Mouse (Mus musculus) MEL (cell line): ENCODE data around the gene Olfr1425.
"Not testable (repeated sequence)": the region's sequence is repeated elsewhere in the genome, so short reads cannot be mapped to it uniquely, and the experiment has no call there.

ENCODE experiments used
- CTCF ChIP-seq, 3 experiments: IDR thresholded peaks in 2 of 3; conservative IDR thresholded peaks in 1 of 3; 2 replicates each; pipeline ENCODE4 v1.5.1; 2011 to 2012; ENCODE audit warnings: low read length in 3 of 3, low read depth in 2 of 3, mild to moderate bottlenecking in 2 of 3, improper control_type of control experiment in 1 of 3, inconsistent platforms in 1 of 3, mixed read lengths in 1 of 3, moderate library complexity in 1 of 3; ENCODE audit not compliant: control insufficient read depth in 1 of 3, insufficient read depth in 1 of 3, poor library complexity in 1 of 3, severe bottlenecking in 1 of 3
- NELFE ChIP-seq: IDR thresholded peaks from 2 replicates; pipeline ENCODE4 v1.6.1; 2011; ENCODE audit warnings: low read depth, low read length, improper control_type of control experiment
- POLR2A ChIP-seq, 2 experiments: IDR thresholded peaks; 2 replicates each; pipeline ENCODE4 v1.6.1; 2011 to 2012; ENCODE audit warnings: low read length in 2 of 2, mild to moderate bottlenecking in 2 of 2, control low read depth in 1 of 2, improper control_type of control experiment in 1 of 2, low read depth in 1 of 2, moderate library complexity in 1 of 2; ENCODE audit not compliant: control insufficient read depth in 1 of 2, insufficient read depth in 1 of 2, poor library complexity in 1 of 2
- POLR2AphosphoS5 ChIP-seq: IDR thresholded peaks from 2 replicates; pipeline ENCODE4 v1.6.1; 2012; ENCODE audit warnings: low read depth, borderline replicate concordance, mild to moderate bottlenecking, inconsistent platforms, low read length, moderate library complexity, mixed read lengths
- SMC3 ChIP-seq: IDR thresholded peaks from 2 replicates; pipeline ENCODE4 v1.6.1; 2011; ENCODE audit warnings: low read depth, low read length, improper control_type of control experiment
- TAL1 ChIP-seq: IDR thresholded peaks from 2 replicates; pipeline ENCODE4 v1.6.1; 2012; ENCODE audit warnings: mild to moderate bottlenecking, inconsistent platforms, low read length, moderate library complexity, mixed read lengths

DNA sequence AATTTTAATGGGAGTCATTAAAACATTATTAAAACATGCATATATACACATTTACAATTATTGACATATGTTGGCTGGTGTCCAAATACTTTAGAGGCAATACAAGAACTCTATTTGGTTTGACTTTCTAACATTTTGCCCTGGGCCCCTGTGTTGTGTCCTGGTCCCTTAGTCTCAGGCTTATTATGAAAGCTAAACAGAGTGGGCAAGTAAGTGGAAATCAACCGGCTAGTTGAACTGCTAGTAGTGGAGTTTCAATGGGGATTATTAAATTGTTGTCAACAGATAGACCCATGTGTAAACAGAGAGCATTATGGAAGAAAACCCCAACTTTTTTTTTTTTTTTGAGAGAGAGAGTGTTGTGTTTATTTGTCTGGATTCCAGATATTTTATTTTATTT is 14.9 kb downstream of the Olfr1425 start, which contains the start of gene Olfr1424:
- not testable (repeated sequence) for TF ChIP-seq CTCF (IDR thresholded peaks at IDR 0.05 in 2 of 3, conservative IDR thresholded peaks at IDR 0.05 in 1 of 3; ENCODE audit: control insufficient read depth in 1 of 3, insufficient read depth in 1 of 3, low read depth in 2 of 3, low read length in 3 of 3, poor library complexity in 1 of 3, severe bottlenecking in 1 of 3); SMC3; POLR2AphosphoS5; POLR2A (IDR thresholded peaks at IDR 0.05; ENCODE audit: control insufficient read depth in 1 of 2, insufficient read depth in 1 of 2, low read depth in 1 of 2, low read length in 2 of 2, poor library complexity in 1 of 2); TAL1; NELFE
